Mouse (Mus musculus) kidney, embryonic 15.5 days (tissue): ENCODE data around the gene Hira. TPM values are rescaled to one million over a fixed set of nuclear protein-coding genes. Genes with fewer than 3 reads are reported as not detected.
"Not testable (repeated sequence)": the region's sequence is repeated elsewhere in the genome, so short reads cannot be mapped to it uniquely, and the experiment has no call there.

Experiments
- ATAC-seq: fragments of 200-750 bp; cut with Nextera tagmentation; replicated peaks from 2 replicates; pipeline ENCODE4 v1.8.0; 2017; ENCODE audit warnings: moderate TSS enrichment; ENCODE audit not compliant: low FRiP score
- H3K27ac ChIP-seq: fragments of 300-500 bp; sonication (generic); 2 replicates; pipeline ENCODE4 v1.5.1; 2015; ENCODE audit warnings: mild to moderate bottlenecking, inconsistent platforms
- H3K27me3 ChIP-seq: fragments of 300-500 bp; sonication (generic); 2 replicates; pipeline ENCODE4 v1.6.1; 2015; ENCODE audit warnings: inconsistent platforms
- H3K36me3 ChIP-seq: fragments of 300-500 bp; sonication (generic); 2 replicates; pipeline ENCODE4 v1.6.1; 2015; ENCODE audit warnings: inconsistent platforms
- H3K4me1 ChIP-seq: fragments of 300-500 bp; sonication (generic); 2 replicates; pipeline ENCODE4 v1.6.1; 2015; ENCODE audit warnings: inconsistent platforms
- H3K4me2 ChIP-seq: fragments of 300-500 bp; sonication (generic); 2 replicates; pipeline ENCODE4 v1.6.1; 2015; ENCODE audit warnings: moderate library complexity, mild to moderate bottlenecking, inconsistent platforms
- H3K4me3 ChIP-seq: fragments of 300-500 bp; sonication (generic); replicated peaks from 2 replicates; pipeline ENCODE4 v1.5.1; 2015; ENCODE audit warnings: mild to moderate bottlenecking, inconsistent platforms
- H3K9ac ChIP-seq: fragments of 300-500 bp; sonication (generic); 2 replicates; pipeline ENCODE4 v1.6.1; 2015; ENCODE audit warnings: mild to moderate bottlenecking, inconsistent platforms
- H3K9me3 ChIP-seq: fragments of 300-500 bp; sonication (generic); replicated peaks from 2 replicates; pipeline ENCODE4 v1.6.1; 2016; ENCODE audit warnings: inconsistent platforms
- WGBS: fragments of 180-500 bp; shearing (Covaris S2); methylation state at CpG from one replicate; pipeline ENCODE4 v1.1.7; 2015; ENCODE audit warnings: mixed read lengths; 5-methylcytosine and 5-hydroxymethylcytosine counted together
- polyA plus RNA-seq: library from polyadenylated mRNA; unstranded; fragments of >200 nt; fragmentation: Nextera tagmentation; extraction: Ambion mirVana; gene quantifications from 2 replicates; pipeline ENCODE4 v1.2.1, GENCODE M21; 2015

The Hira gene
- polyA plus RNA-seq, 1 experiment from 2014 or later, result 14.6 TPM

- Histone ChIP-seq H3K27ac (no peak overlapping the region), H3K4me2 (no peak overlapping the region), H3K9me3 (no peaks in the 10 kb centered on the region), H3K4me1 (no peaks in the 10 kb centered on the region), H3K9ac (no peak overlapping the region), H3K27me3 (no peaks in the 10 kb centered on the region), H3K36me3 (no peaks in the 10 kb centered on the region), H3K4me3 (no peak overlapping the region)
- ATAC-seq, result no peak
- 83% methylated on average over 5 of the region's 5 CpGs for whole genome bisulfite sequencing
Measured at GRCm38 (mm10) chr16:18986860-18987259, 110.0 kb downstream of the Hira start.

DNA sequence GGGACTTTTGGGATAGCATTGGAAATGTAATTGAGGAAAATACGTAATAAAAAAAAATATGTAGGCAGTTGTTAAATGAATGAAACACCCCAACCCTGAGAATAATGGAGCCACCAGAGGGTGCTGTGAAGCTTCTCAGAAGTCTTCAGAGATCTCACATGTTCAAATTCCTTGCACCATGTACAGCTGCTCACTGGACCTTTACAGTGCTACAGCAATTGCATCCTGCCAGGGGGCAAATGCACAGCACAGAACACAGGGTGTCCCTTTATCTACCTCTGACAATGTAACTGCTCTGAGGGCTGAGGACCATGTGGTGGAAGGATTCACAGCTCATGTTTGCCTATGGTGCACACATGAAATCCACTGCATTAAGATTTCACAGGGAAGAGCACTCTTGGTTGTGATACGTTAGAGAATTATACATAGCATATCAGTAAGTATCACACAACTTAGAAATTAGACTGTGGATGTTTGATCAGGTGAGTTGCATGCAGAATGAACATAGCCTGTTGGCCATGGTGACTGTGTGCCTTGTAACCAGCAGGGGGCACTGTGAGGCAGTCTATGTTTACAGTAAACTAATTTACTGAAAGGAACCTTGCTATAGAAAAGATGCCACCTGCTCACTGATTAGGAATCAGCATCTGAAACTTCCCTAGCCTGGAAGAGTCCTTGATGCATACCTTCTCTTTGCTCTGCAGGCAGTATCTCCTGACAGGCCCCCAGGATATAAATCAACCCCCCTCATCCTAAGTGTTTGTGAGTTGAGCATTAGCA is 126.0 kb downstream of the Hira start:
- peak; percentile 73 for ATAC-seq
- H3K36me3 ChIP-seq, H3K9ac ChIP-seq, H3K4me2 ChIP-seq, H3K9me3 ChIP-seq, H3K27me3 ChIP-seq, H3K4me1 ChIP-seq, H3K4me3 ChIP-seq, H3K27ac ChIP-seq: not testable (repeated sequence)
- WGBS, result 40% methylated on average over 2 of the region's 2 CpGs

GRCm38 (mm10) chr16:19003757-19004156 is 126.9 kb downstream of the Hira start:
- no peaks in the 10 kb centered on the region for H3K36me3 ChIP-seq
- H3K27me3 ChIP-seq, result no peaks in the 10 kb centered on the region
- H3K9me3 ChIP-seq, result no peaks in the 10 kb centered on the region
- ATAC-seq, result no peak
- WGBS, result 86% methylated on average over 1 of the region's 1 CpGs
- H3K4me3 ChIP-seq, result no peak overlapping the region
- H3K4me2 ChIP-seq, result no peak overlapping the region
- H3K27ac ChIP-seq, result no peak overlapping the region
- no peaks in the 10 kb centered on the region for H3K4me1 ChIP-seq
- no peak overlapping the region for H3K9ac ChIP-seq

DNA sequence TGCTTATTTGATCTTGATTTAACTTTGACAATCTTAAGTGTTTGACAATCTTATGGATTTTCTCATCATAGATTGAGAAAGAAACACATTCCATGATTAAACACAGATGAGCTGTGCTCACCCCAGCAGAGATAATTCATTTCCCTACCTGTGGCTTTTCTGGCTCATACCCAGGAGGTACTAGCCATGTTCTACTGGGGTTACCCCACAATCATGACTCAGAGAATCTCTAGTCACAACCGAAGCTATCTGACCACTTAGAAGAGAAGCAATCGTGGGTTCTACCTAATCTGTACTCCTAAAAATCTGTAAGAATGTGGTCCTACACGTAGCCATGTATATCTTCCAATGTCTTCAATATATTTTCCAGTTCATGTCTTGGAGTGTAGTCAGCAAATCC is 128.5 kb downstream of the Hira start:
- Histone ChIP-seq H3K4me1 (no peaks in the 10 kb centered on the region), H3K27me3 (no peaks in the 10 kb centered on the region), H3K36me3 (no peaks in the 10 kb centered on the region), H3K9ac (no peak overlapping the region), H3K27ac (no peak overlapping the region), H3K4me2 (no peak overlapping the region), H3K4me3 (no peak overlapping the region), H3K9me3 (no peaks in the 10 kb centered on the region)
- 81% methylated on average over 3 of the region's 3 CpGs for WGBS
- no peak for ATAC-seq

GRCm38 (mm10) chr16:19006715-19007114 is 129.9 kb downstream of the Hira start:
- Histone ChIP-seq H3K4me1 (no peaks in the 10 kb centered on the region), H3K27me3 (no peaks in the 10 kb centered on the region), H3K36me3 (no peaks in the 10 kb centered on the region), H3K9ac (no peak overlapping the region), H3K4me3 (no peak overlapping the region), H3K9me3 (no peaks in the 10 kb centered on the region), H3K4me2 (no peak overlapping the region), H3K27ac (no peak overlapping the region)
- 78% methylated on average over 1 of the region's 1 CpGs for WGBS
- no peak for ATAC-seq

GRCm38 (mm10) chr16:19007186-19007591 is 130.4 kb downstream of the Hira start:
- not testable (repeated sequence) for H3K4me2 ChIP-seq, ATAC-seq, H3K36me3 ChIP-seq, H3K27me3 ChIP-seq, H3K4me3 ChIP-seq, H3K27ac ChIP-seq, H3K9me3 ChIP-seq, H3K9ac ChIP-seq, H3K4me1 ChIP-seq
- 54% methylated on average over 1 of the region's 1 CpGs for WGBS

DNA sequence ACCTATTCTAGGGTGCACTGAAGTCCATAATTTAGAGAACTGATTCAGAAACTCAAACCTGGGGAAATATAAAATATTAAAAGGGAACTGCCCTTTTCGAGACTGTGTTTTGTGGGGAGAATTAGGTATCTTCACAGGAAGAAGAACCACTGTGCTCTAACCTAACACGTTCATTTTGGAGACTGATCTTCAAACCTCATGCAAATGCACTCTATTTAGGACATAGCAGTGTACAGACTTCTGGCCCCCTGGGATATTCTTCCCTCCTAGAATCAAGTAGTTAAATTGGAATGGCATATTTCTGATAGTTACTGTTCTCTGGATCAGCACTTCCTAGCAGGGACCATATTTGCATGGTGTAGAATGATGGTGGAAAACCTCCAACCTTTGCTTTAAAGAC is 133.9 kb downstream of the Hira start:
- no peak for ATAC-seq
- no peaks in the 10 kb centered on the region for H3K4me1 ChIP-seq
- no peak overlapping the region for H3K4me2 ChIP-seq
- no peaks in the 10 kb centered on the region for H3K27me3 ChIP-seq
- no peak overlapping the region for H3K9ac ChIP-seq
- no peak overlapping the region for H3K27ac ChIP-seq
- H3K9me3 ChIP-seq, result no peaks in the 10 kb centered on the region
- WGBS, result 78% methylated on average over 2 of the region's 2 CpGs
- no peak overlapping the region for H3K4me3 ChIP-seq
- no peaks in the 10 kb centered on the region for H3K36me3 ChIP-seq

DNA sequence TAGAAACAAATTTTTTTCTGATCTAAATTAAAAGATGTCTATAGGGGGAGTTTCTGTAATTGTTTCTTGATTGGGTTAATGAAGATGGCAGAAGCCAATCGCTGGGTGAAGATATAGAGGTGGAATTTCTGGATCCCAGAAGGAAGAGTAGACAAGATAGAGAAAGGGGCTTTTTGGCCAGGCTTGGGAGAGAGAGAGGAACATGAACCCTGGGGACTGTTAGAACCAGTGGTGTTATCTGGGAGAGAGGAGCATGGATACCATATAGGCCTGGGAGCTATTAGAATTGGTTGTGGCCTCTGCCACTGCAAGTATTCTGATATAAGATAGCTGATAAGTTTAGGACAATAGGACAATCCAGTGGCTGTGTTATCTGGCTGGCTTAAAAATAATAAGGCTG is 136.7 kb downstream of the Hira start:
- H3K36me3 ChIP-seq, result no peaks in the 10 kb centered on the region
- H3K4me1 ChIP-seq, result no peaks in the 10 kb centered on the region
- H3K27me3 ChIP-seq, result no peaks in the 10 kb centered on the region
- H3K4me3 ChIP-seq, result no peak overlapping the region
- H3K9me3 ChIP-seq, result no peaks in the 10 kb centered on the region
- no peak for ATAC-seq
- 83% methylated on average over 1 of the region's 1 CpGs for WGBS
- H3K4me2 ChIP-seq, result no peak overlapping the region
- H3K9ac ChIP-seq, result no peak overlapping the region
- H3K27ac ChIP-seq, result no peak overlapping the region

- Histone ChIP-seq H3K4me3 (no peak overlapping the region), H3K27me3 (no peaks in the 10 kb centered on the region), H3K27ac (no peak overlapping the region), H3K9ac (no peak overlapping the region), H3K4me2 (no peak overlapping the region), H3K36me3 (no peaks in the 10 kb centered on the region), H3K4me1 (no peaks in the 10 kb centered on the region), H3K9me3 (no peaks in the 10 kb centered on the region)
- no peak for ATAC-seq
Measured at GRCm38 (mm10) chr16:19014650-19015049, 137.8 kb downstream of the Hira start.

Other genes starting within 250 kb of the Hira start
- 16.3 and 17.1 TPM in 2 replicates for gene Sept5, start 247.1 kb upstream of the Hira start, polyA plus RNA-seq
- 93.2 and 99.2 TPM in 2 replicates for gene Cldn5, start 100.2 kb upstream of the Hira start, polyA plus RNA-seq
- gene Ufd1, start 65.3 kb upstream of the Hira start, polyA plus RNA-seq, result 87.0 and 101 TPM in 2 replicates
- 47.6 and 54.0 TPM in 2 replicates for gene Cdc45, start 65.0 kb upstream of the Hira start, polyA plus RNA-seq
- gene 2510002D24Rik, start 40.5 kb upstream of the Hira start, polyA plus RNA-seq, result 41.3 and 47.7 TPM in 2 replicates
- gene Gm28539, start 40.5 kb upstream of the Hira start, polyA plus RNA-seq, result not detected in 2 replicates
- 101 and 108 TPM in 2 replicates for gene Mrpl40, start 175 bp upstream of the Hira start, polyA plus RNA-seq